Mouse (Mus musculus): ENCODE data around the gene Serpini1.
"Not testable (repeated sequence)": the region's sequence is repeated elsewhere in the genome, so short reads cannot be mapped to it uniquely, and the experiment has no call there.

Gene Serpini1

GRCm38 (mm10) chr3:75639546-75639945, 82.2 kb downstream of the Serpini1 start:
- no peak for DNase-seq (ENCODE audit: low spot score)

- no peak for DNase-seq (ENCODE audit: low spot score)
Measured at GRCm38 (mm10) chr3:75647542-75647941, 90.2 kb downstream of the Serpini1 start.

GRCm38 (mm10) chr3:75648226-75648625, 90.9 kb downstream of the Serpini1 start:
- no peak for DNase-seq (ENCODE audit: low spot score)

- DNase-seq (ENCODE audit: low spot score): not testable (repeated sequence)
Measured at GRCm38 (mm10) chr3:75650416-75651154, 93.2 kb downstream of the Serpini1 start.

GRCm38 (mm10) chr3:75651603-75652115, 94.3 kb downstream of the Serpini1 start:
- DNase-seq (ENCODE audit: low spot score): no peak

- DNase-seq (ENCODE audit: low spot score): not testable (repeated sequence)
Measured at GRCm38 (mm10) chr3:75653901-75654300, 96.6 kb downstream of the Serpini1 start.

- DNase-seq (ENCODE audit: low spot score): no peak
Measured at GRCm38 (mm10) chr3:75655578-75656344, 98.4 kb downstream of the Serpini1 start.

- no peak for DNase-seq (ENCODE audit: low spot score)
Measured at GRCm38 (mm10) chr3:75666962-75667361, 109.6 kb downstream of the Serpini1 start.

- no peak for DNase-seq (ENCODE audit: low spot score)
Measured at GRCm38 (mm10) chr3:75670425-75670824, 113.1 kb downstream of the Serpini1 start.

- no peak for DNase-seq (ENCODE audit: low spot score)
Measured at GRCm38 (mm10) chr3:75682881-75683280, 125.5 kb downstream of the Serpini1 start.

GRCm38 (mm10) chr3:75686775-75687174, 129.4 kb downstream of the Serpini1 start:
- DNase-seq (ENCODE audit: low spot score): no peak

GRCm38 (mm10) chr3:75687187-75687825, 130.0 kb downstream of the Serpini1 start:
- no peak for DNase-seq (ENCODE audit: low spot score)

- no peak for DNase-seq (ENCODE audit: low spot score)
Measured at GRCm38 (mm10) chr3:75690321-75690720, 133.0 kb downstream of the Serpini1 start.

GRCm38 (mm10) chr3:75692088-75692487, 134.7 kb downstream of the Serpini1 start:
- no peak for DNase-seq (ENCODE audit: low spot score)

Measured in testis, postnatal 14 days (tissue).